Mouse (Mus musculus) left cerebral cortex, postnatal 25 days (tissue): ENCODE measurements at regions not wholly inside any gene's neighbourhood (a gene's known extent, or its start where the extent isn't known, plus 50 kb on each side); places are given as distances from the start of the nearest gene placed in this dataset.

Source experiments
- DNase-seq, 2 experiments: peaks; one replicate each; pipeline ENCODE4 v3.0.0; 2022; ENCODE audit warnings: low spot score in 2 of 2, mixed read lengths in 1 of 2
- intact Hi-C: fragments of 180-260 bp; cut with DNase I; formaldehyde crosslinking; loops from one replicate; pipeline ENCODE4 v1.15.1; 2025

DNA sequence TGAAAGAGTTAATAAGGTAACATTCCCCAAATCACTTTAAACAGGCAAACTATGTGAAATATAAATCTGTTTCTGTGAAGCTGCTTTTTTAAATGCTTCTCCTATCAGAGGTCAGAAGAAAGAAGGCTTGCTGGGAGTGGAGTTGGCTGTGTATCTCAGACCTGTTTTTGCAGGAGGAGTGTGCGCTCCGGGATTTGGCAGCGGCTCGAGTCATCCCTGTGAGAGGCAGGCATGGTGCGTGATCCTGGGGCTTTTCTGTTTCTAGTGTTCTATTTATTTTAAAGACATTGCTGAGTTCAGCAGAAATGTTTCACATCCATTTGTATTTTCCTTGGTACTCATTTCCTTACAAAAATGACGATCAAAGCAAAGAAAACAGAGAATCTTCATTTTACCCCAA is 91.0 kb upstream of the Gjb6 start:
- DNase-seq, result peak in 1 of 2 experiments; percentile 16
- intact Hi-C loops, result loop anchor here (5.0 kb wide), 1 partner anchor 77 kb away; no protein-coding TSS in a partner anchor

- DNase-seq, result no peak
- intact Hi-C loops, result loop anchor here (5.0 kb wide), 1 partner anchor 73 kb away; no protein-coding TSS in a partner anchor
Observed at GRCm38 (mm10) chr14:57220343-57220742, 86.9 kb upstream of the Gjb6 start.

- intact Hi-C loops, result loop anchor here (5.0 kb wide), 1 partner anchor 72 kb away; no protein-coding TSS in a partner anchor
Observed at GRCm38 (mm10) chr14:57219643-57220042, 86.2 kb upstream of the Gjb6 start.

DNA sequence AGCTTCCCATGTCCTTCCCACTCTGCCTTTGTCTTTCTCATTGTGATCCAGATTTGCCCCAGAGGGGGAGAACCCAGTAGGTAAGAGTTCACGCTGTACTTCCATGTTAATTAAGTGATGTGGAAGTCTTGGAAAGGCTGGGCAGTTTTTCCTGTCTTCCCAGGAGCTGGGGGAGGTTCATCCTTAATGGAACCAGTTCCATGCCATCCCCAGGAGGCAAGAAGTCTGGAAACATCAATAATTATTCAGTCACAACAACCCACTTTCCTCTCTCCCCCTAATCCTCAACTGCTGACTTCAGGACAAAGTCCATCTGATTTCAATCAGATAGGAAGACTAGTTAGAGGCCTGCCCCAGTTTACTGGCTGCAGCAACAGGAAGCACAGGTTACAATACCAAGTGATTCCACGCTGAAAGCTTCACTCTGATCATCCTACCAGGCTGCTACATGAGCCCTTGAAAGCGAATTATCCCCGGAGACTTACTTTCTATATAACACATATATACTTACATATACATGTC is 85.7 kb upstream of the Gjb6 start:
- intact Hi-C loops, result no loop called here
- DNase-seq, result no peak

More at GRCm38 (mm10) chr14:57219643-57220042, 86.2 kb upstream of the Gjb6 start:
- DNase-seq, result no peak

- DNase-seq, result no peak
- intact Hi-C loops, result no loop called here
Observed at GRCm38 (mm10) chr14:57187814-57188213, 54.4 kb upstream of the Gjb6 start.
